Mouse (Mus musculus): ENCODE data around the gene S100a14. TPM values are rescaled to one million over a fixed set of nuclear protein-coding genes. Genes with fewer than 3 reads are reported as not detected.

Gene S100a14
- polyA plus RNA-seq (2015; fragmentation: Nextera tagmentation; extraction: Ambion mirVana): not detected in 2 replicates

DNA sequence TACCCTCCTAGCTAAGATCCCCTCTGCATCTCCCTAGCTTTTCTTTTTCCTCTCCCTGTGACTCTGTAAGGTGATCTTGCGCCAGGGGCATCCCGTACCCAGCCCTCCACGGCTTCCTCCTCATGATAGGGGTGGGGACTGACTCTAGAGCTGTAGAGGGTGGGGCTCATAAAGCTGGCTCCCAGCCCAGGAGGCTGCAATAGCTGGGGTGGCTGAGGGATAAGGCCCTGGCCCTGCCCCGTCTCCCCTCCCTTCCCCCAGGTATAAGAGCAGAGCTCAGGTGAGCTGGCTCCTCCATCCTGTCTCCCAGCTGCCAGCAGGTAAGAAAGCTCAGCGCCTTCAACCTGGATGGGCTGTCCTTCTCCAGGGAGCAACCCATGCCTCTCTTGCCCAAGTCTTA is at the start of gene S100a14:
S100a14 (plus strand) TSS at position 277 of the 400 bp plus-strand sequence.
- no peak within 1 kb of the TSS for H3K4me2 ChIP-seq (replicated peaks)
- H3K9me3 ChIP-seq: no peaks in the 10 kb centered on the region
- no peaks in the 10 kb centered on the region for H3K36me3 ChIP-seq
- no peak within 1 kb of the TSS for H3K27ac ChIP-seq
- no peak within 1 kb of the TSS for H3K9ac ChIP-seq (replicated peaks)
- H3K4me1 ChIP-seq (replicated peaks): no peaks in the 10 kb centered on the region
- 75% methylated on average over 5 of the region's 5 CpGs for WGBS
- ATAC-seq: no peak
- H3K4me3 ChIP-seq (replicated peaks): no peak within 1 kb of the TSS
- H3K27me3 ChIP-seq: no peaks in the 10 kb centered on the region

DNA sequence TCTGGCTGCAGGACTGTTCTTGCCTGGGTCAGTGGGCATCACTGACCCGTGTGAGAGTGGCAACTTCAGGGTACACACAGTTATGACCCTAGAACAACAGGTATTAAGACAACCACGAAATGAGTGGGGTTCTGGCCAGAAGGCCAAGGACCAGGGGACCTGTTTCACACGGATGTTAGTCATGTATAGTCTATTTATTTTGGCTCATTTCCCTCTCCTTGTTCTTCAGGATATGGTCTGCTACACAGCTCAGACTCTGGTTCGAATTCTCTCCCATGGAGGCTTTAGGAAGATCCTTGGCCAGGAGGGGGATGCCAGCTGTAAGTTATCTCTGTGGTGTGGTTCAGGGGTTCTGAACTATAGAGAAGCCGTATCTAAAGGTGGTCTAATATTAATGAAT is 39.7 kb upstream of the S100a14 start:
- H3K9me3 ChIP-seq: no peaks in the 10 kb centered on the region
- WGBS: 79% methylated on average over 5 of the region's 5 CpGs
- no peak overlapping the region for H3K27ac ChIP-seq
- H3K9ac ChIP-seq (replicated peaks): no peak overlapping the region
- H3K4me3 ChIP-seq (replicated peaks): no peak overlapping the region
- no peak for ATAC-seq
- no peaks in the 10 kb centered on the region for H3K27me3 ChIP-seq
- H3K36me3 ChIP-seq: peaks cover 72% of the 10 kb centered on the region
- no peak overlapping the region for H3K4me2 ChIP-seq (replicated peaks)
- peaks cover 7% of the 10 kb centered on the region for H3K4me1 ChIP-seq (replicated peaks)

DNA sequence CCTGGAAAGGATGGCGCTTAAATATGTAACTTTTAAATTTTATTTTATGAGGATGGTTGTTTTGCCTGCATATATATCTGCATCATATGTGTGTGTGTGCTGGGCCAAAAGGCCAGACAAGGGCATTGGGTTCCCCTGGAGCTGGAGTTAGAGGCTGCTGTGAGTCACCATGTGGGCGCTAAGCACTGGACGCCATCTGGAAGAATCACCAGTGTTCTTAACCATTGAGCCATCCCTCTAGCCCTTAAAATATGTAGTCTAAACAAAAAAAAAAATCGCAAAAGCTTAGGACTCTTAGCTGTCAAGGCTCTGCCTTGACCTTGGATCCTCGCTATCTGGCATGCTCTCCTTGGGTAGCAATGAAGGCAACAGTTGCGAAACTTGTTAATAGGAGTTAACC is 38.1 kb upstream of the S100a14 start:
- 90% methylated on average over 6 of the region's 6 CpGs for WGBS
- H3K27ac ChIP-seq: no peak overlapping the region
- no peaks in the 10 kb centered on the region for H3K27me3 ChIP-seq
- H3K36me3 ChIP-seq: peaks cover 57% of the 10 kb centered on the region
- ATAC-seq: no peak
- no peak overlapping the region for H3K4me3 ChIP-seq (replicated peaks)
- H3K4me1 ChIP-seq (replicated peaks): peaks cover 7% of the 10 kb centered on the region
- H3K9ac ChIP-seq (replicated peaks): no peak overlapping the region
- no peaks in the 10 kb centered on the region for H3K9me3 ChIP-seq
- no peak overlapping the region for H3K4me2 ChIP-seq (replicated peaks)

DNA sequence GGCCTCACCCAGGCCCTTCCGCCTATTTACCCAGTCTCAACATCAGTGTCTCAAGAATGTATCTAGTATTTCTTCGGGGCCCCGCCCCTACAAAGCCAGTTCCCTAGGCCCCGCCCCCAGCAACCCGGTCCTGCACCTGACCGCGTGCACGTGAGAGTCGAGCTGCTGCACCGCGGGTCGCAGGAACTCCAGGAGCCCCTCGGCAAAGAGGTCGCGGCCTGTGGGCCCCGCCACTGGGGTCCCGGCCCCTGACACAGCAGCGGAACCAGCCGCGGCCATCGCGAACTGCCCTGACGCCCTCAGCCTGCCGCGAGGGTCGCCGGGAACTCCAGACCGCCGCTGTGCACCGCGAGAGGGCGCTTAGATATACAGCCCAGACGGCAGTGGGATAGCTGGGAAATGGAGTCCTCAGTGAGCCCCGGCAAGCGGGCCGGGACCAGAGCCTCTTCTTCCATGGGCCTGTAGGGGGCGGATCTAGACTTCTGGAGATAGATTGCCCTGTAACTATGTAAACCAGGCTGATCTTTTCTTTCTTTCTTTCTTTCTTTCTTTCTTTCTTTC is 35.9 kb upstream of the S100a14 start, which contains the start of gene Snapin:
Snapin (minus strand) TSS at position 338 of the 561 bp plus-strand sequence.
- peak within 1 kb of the TSS; percentile 72 for H3K4me3 ChIP-seq (replicated peaks)
- H3K36me3 ChIP-seq: peaks cover 38% of the 10 kb centered on the region
- H3K9ac ChIP-seq (replicated peaks): peak within 1 kb of the TSS; percentile 78
- WGBS: under 1% methylated on average over 37 of the region's 37 CpGs
- peak within 1 kb of the TSS; percentile 61; the same call in 1 of the 2 replicates for H3K27ac ChIP-seq
- peak; percentile 99 for ATAC-seq
- H3K4me1 ChIP-seq (replicated peaks): peaks cover 7% of the 10 kb centered on the region
- H3K4me2 ChIP-seq (replicated peaks): peak within 1 kb of the TSS; percentile 60
- no peaks in the 10 kb centered on the region for H3K9me3 ChIP-seq
- no peaks in the 10 kb centered on the region for H3K27me3 ChIP-seq

DNA sequence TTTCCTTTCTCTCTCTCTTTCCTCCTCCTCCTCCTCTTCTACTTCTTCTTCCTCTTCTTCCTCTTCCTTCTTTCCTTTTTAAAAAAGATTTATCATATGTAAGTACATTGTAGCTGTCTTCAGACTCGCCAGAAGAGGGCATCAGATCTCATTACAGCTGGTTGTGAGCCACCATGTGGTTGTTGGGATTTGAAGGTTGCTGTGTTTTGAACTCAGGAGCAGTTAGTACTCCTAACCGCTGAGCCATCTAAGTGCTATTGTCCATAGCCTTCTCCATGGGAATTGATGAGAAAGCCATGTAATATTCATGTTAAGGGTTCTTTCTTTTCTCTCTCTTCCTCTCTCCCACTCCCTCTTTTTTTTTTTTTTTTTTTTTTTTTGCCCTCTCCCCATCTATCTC is 35.3 kb upstream of the S100a14 start:
- ATAC-seq: no peak
- 34% methylated on average over 2 of the region's 2 CpGs for WGBS
- Histone ChIP-seq H3K27ac (no peak overlapping the region), H3K9me3 (no peaks in the 10 kb centered on the region), H3K4me2 (replicated peaks) (no peak overlapping the region), H3K9ac (replicated peaks) (no peak overlapping the region), H3K4me1 (replicated peaks) (peaks cover 7% of the 10 kb centered on the region), H3K4me3 (replicated peaks) (no peak overlapping the region), H3K36me3 (peaks cover 38% of the 10 kb centered on the region), H3K27me3 (no peaks in the 10 kb centered on the region)

DNA sequence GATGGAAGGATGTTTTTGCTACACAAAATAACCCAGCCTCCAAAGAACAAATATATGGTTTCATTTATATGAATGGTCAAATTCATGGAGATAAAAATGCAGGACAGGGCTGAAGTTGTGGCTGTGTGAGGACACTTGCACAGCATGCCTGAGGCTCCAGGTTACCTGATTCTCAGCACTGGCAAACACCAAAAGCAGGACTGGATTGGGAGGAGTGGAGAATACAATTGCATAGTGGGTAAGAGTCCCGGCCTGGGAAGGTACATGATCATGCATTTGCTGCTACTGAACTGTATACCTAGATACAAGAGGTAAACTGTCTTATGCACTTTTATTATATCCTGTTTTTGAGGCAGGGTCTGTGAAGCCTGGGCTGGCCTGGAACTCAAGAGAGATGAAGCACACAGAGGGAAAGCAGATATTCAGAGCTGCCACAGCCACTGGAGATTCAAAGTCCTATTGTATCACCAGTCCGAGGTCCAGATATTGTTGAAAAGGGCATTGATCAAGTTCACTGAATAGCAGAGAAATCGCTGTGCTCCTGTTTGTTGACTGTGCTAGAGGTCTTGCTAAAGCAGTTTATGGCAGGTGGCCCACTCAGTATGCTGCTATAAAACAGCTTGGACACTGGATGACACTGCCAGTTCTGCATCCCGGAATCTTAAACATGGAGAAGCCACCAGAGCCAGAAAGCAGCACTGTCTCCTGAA is 32.7 kb upstream of the S100a14 start:
- ATAC-seq: no peak
- Histone ChIP-seq H3K4me2 (replicated peaks) (no peak overlapping the region), H3K36me3 (peaks cover 39% of the 10 kb centered on the region), H3K9ac (replicated peaks) (no peak overlapping the region), H3K4me3 (replicated peaks) (no peak overlapping the region), H3K9me3 (no peaks in the 10 kb centered on the region), H3K27me3 (no peaks in the 10 kb centered on the region), H3K27ac (no peak overlapping the region), H3K4me1 (replicated peaks) (peaks cover 7% of the 10 kb centered on the region)
- WGBS: 64% methylated on average over 4 of the region's 4 CpGs

DNA sequence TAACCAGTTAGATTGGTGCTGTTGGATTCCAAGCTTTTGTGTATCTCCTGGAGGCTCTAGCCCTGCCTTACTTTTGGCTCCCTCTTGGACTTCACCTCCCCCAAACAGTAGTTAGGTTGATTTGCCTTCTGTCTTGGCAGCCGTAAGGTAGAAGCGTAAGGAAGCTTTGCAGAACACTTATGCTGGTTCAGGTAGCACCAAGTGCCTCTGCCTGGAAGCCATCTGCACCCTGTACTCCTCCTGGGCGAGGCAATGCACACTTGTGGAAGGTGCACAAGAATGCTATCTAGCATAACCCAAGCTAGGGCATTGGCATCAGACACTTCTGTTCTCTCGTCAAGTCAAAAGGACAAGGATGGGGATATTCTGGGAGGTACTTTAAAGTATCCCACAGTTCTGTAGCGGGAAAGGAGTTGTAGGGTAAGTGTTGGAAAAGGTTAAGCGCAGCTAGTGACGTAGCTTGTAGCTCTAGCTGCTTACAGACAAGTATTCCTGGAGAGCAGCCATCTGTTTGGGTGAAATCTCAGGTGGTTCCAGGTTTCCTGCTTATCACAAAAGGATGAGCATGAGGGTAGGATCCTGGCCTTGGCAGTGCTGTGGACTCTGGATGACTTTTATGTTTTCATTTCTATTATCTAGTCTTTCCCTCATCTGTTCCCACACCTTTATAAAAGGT is 30.7 kb upstream of the S100a14 start:
- Histone ChIP-seq H3K27me3 (no peaks in the 10 kb centered on the region), H3K4me2 (replicated peaks) (no peak overlapping the region), H3K4me3 (replicated peaks) (no peak overlapping the region), H3K36me3 (peaks cover 49% of the 10 kb centered on the region), H3K9me3 (no peaks in the 10 kb centered on the region), H3K9ac (replicated peaks) (no peak overlapping the region), H3K27ac (no peak overlapping the region), H3K4me1 (replicated peaks) (no peaks in the 10 kb centered on the region)
- 96% methylated on average over 7 of the region's 7 CpGs for WGBS
- no peak for ATAC-seq

DNA sequence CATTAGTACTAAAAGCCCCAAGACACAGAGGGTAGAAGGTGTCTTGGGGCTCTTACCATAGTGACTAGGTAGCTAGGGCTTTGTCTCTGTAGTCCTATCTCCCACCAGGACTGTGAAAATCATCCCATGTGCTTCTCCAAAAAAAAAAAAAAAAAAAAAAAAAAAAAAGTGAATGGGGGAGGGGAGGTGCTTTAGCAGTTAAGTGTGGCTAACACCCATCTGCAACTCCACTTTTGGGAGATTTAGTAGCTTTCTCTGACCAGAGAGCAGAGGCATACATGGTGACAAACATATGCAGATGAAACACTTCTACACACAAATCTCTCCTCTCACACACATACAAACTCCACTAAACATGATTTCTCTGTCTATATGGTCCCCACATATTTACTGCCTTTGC is 29.1 kb upstream of the S100a14 start:
- H3K4me3 ChIP-seq (replicated peaks): no peak overlapping the region
- H3K27ac ChIP-seq: no peak overlapping the region
- H3K4me1 ChIP-seq (replicated peaks): no peaks in the 10 kb centered on the region
- H3K27me3 ChIP-seq: no peaks in the 10 kb centered on the region
- H3K9ac ChIP-seq (replicated peaks): no peak overlapping the region
- no peak for ATAC-seq
- peaks cover 64% of the 10 kb centered on the region for H3K36me3 ChIP-seq
- no peak overlapping the region for H3K4me2 ChIP-seq (replicated peaks)
- H3K9me3 ChIP-seq: no peaks in the 10 kb centered on the region

DNA sequence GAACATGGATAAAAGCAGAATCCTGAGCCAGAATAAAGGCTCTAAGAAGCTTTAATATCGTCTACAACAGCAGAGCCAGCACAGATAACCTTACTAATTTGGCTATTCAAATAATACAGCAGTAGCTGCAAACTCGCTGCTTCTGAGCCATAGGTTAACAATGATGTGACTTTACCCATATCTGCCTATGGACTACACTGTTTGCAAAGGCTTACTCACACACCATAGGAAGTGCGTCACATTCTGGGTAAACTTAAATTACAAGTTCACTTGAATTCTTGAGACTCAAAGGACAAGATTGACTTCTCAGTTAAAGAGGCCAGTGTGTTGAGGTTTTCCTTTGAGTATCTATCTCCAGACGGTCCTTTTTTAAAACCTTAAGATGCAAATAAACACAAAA is 23.2 kb upstream of the S100a14 start:
- 71% methylated on average over 4 of the region's 4 CpGs for WGBS
- Histone ChIP-seq H3K9me3 (no peaks in the 10 kb centered on the region), H3K4me2 (replicated peaks) (no peak overlapping the region), H3K4me1 (replicated peaks) (peaks cover 36% of the 10 kb centered on the region), H3K27me3 (no peaks in the 10 kb centered on the region), H3K27ac (no peak overlapping the region), H3K4me3 (replicated peaks) (no peak overlapping the region), H3K9ac (replicated peaks) (no peak overlapping the region), H3K36me3 (peaks cover 82% of the 10 kb centered on the region)
- no peak for ATAC-seq

DNA sequence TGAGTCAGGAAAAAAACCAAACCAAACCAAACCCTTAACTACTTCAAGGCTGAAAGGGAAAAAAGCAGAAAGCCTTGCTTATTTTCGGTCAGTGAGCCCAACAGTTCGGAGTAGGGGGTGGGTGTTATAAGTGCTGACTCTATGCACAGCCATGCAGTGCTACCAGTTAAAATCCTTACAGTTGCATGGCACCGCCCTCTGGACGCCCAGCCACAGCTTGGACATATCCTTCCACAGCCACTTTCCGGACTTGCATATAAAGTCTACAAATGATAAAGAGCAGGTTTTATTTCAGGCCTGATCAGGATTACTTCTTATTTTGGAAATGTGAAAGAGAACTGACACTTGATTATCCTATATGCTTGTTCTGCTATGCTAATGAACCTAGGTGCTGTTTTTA is 21.4 kb upstream of the S100a14 start:
- Histone ChIP-seq H3K9ac (replicated peaks) (no peak overlapping the region), H3K4me2 (replicated peaks) (no peak overlapping the region), H3K27ac (no peak overlapping the region), H3K4me3 (replicated peaks) (no peak overlapping the region), H3K4me1 (replicated peaks) (peaks cover 36% of the 10 kb centered on the region), H3K9me3 (no peaks in the 10 kb centered on the region), H3K27me3 (no peaks in the 10 kb centered on the region), H3K36me3 (peaks cover 65% of the 10 kb centered on the region)
- 94% methylated on average over 5 of the region's 5 CpGs for WGBS
- no peak for ATAC-seq

DNA sequence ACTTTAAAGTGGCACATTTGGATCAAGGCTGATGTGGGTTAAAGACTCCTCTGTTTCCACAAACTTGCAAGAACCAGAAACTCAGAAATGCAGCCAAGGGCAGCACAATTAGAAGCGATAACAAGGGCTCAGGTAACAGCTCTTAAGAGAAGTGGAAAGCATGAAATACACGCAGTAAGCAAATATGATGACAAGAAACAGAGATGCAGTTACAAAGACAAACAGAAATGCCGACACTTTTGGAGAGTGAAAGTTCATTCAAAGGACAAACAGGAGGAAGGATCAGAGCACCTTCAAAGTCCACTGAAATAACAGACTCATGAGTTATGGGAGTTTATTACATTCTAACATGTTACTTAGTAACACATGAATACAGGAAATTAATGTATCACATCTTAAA is 20.3 kb upstream of the S100a14 start:
- H3K4me1 ChIP-seq (replicated peaks): peaks cover 36% of the 10 kb centered on the region
- H3K36me3 ChIP-seq: peaks cover 58% of the 10 kb centered on the region
- H3K27ac ChIP-seq: no peak overlapping the region
- 94% methylated on average over 3 of the region's 3 CpGs for WGBS
- H3K9me3 ChIP-seq: no peaks in the 10 kb centered on the region
- H3K4me3 ChIP-seq (replicated peaks): no peak overlapping the region
- H3K9ac ChIP-seq (replicated peaks): no peak overlapping the region
- no peak overlapping the region for H3K4me2 ChIP-seq (replicated peaks)
- H3K27me3 ChIP-seq: peaks cover 4% of the 10 kb centered on the region; the same call in 1 of the 2 replicates
- no peak for ATAC-seq

DNA sequence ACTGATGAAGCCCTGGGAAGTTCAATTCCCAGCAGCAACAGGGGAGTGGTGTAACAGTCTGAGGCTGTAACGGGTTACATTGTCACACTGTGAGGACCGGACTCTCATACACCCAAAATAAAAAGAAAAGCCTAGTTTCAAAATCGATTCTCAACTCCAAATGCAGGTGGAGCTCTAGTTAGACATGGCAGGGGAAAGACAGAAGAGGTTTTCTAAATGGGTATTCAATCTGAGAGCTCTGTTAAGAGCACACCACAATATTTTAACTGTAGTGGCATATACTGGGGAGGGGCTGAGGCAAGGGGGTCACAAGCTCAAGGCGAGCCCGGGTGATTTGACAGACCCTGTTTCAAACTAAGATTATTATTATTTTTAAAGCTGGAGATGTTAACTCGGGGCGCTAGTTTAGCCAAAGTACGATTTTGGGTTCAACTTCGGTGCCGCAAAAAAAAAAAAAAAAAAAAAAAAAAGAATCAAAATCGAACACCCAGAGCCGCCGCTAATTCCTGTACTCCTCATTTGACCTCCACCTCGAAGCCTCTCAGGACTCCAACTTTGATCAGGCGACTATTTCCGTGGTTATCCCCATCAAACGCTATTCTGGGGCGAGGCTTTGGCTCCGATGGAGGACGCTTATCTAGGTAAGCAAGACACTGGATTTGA is 18.2 kb upstream of the S100a14 start:
- H3K4me2 ChIP-seq (replicated peaks): peak overlapping the region; percentile 77
- no peak for ATAC-seq
- peaks cover 31% of the 10 kb centered on the region for H3K4me1 ChIP-seq (replicated peaks)
- H3K9ac ChIP-seq (replicated peaks): peak overlapping the region; percentile 98
- peak overlapping the region; percentile 86 for H3K4me3 ChIP-seq (replicated peaks)
- peaks cover 22% of the 10 kb centered on the region for H3K27me3 ChIP-seq
- H3K9me3 ChIP-seq: no peaks in the 10 kb centered on the region
- peak overlapping the region; percentile 96 for H3K27ac ChIP-seq
- peaks cover 38% of the 10 kb centered on the region for H3K36me3 ChIP-seq
- WGBS: 4% methylated on average over 20 of the region's 20 CpGs

All from midbrain, embryonic 13.5 days (tissue).